Mouse (Mus musculus): ENCODE data around the gene Mcu.

DNA sequence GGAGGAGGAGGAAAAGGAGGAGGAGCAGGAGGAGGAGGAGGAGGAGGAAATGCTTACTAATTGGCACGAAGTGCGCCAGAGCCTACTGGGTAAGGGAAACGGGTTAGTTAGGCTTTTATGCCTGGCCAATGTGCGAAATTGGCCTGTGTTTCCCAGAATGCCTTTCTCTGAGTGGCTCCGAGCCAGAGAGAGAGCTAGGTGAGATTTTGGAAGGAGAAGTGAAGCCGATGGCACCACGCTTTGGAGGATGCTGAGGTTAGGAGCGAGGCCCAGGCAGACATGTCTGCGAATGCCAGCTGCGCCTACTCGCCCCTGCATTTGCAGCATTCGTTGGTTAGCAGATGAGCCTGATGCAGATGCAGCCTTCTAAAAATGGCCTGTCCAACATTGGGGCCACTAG is 156.7 kb downstream of the Mcu start:
- TF ChIP-seq POLR2A (IDR thresholded peaks at IDR 0.05; ENCODE audit: low read depth, low read length) (no peak), CTCF (IDR thresholded peaks at IDR 0.05; ENCODE audit: extremely low read depth, insufficient read depth, insufficient read length, insufficient replicate concordance) (no peak)

All from spleen, adult 2 months (tissue).